Mouse (Mus musculus): Measurements from ENCODE around the gene Lpar4. TPM values are rescaled to one million over a fixed set of nuclear protein-coding genes. Genes with fewer than 3 reads are reported as not detected.

The Lpar4 gene
- total and polyA plus RNA-seq, 3 experiments: 0.25 TPM; not detected in 2

DNA sequence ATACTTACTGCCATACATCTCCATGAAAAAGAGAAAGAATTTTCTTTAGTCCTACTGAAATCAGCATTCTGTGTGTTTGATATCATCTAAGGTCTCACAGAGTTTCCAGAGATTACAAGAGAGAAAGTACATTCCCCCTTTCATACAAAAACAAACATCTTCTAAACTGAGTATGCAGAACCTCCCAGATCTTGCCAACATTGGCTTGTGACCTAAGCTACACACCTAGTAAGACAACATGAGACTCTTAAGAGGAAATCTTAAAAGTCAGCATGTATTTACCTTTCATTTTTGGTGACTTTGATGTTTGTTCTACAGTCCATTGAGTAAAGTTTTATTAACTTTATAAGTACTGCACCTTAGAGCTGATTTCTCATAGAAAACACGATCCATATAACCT lies 33.4 kb downstream of the Lpar4 start:
- dilution Hi-C loops (cut with MboI; ENCODE audit: extremely low pct_ligation_motif_present, extremely low pct_unique_long_range_greater_than_20kb, low sequenced_read_pairs): no loop called here
- Histone ChIP-seq H3K27me3 (replicated peaks) (no peaks in the 10 kb centered on the region), H3K4me3 (replicated peaks in 1 of 3; ENCODE audit: low read depth in 2 of 3, low read length in 2 of 3, poor library complexity in 1 of 3) (no peak overlapping the region), H3K9ac (ENCODE audit: insufficient read depth, low read depth) (no peak overlapping the region), H3K79me2 (replicated peaks; ENCODE audit: control insufficient read depth, extremely low read depth, insufficient read depth, poor library complexity, severe bottlenecking) (no peaks in the 10 kb centered on the region), H3K4me2 (ENCODE audit: insufficient read depth, low read depth, poor library complexity, severe bottlenecking) (no peak overlapping the region), H3K4me1 (ENCODE audit: control insufficient read depth in 1 of 2, insufficient read depth in 2 of 2) (no peaks in the 10 kb centered on the region), H3K36me3 (replicated peaks in 1 of 2; ENCODE audit: control insufficient read depth in 1 of 2, insufficient read depth in 1 of 2, low read length in 1 of 2) (no peaks in the 10 kb centered on the region), H3K27ac (ENCODE audit: insufficient read depth, low read depth) (no peak overlapping the region), H3K9me3 (replicated peaks; ENCODE audit: low read length) (no peaks in the 10 kb centered on the region)
- TF ChIP-seq NELFE (IDR thresholded peaks at IDR 0.05; ENCODE audit: low read depth, low read length) (no peak), GABPA (IDR thresholded peaks at IDR 0.05; ENCODE audit: insufficient replicate concordance, low read depth, low read length) (no peak), CTCF (conservative IDR thresholded peaks at IDR 0.05 in 1 of 2, IDR thresholded peaks at IDR 0.05 in 1 of 2; ENCODE audit: low read depth in 2 of 2, low read length in 2 of 2) (no peak)
- in situ Hi-C loops (cut with MboI; ENCODE audit: low pct_ligation_motif_present, low pct_unique_long_range_greater_than_20kb, low sequenced_read_pairs): no loop called here
- DNase-seq (ENCODE audit: extremely low read depth): no peak

DNA sequence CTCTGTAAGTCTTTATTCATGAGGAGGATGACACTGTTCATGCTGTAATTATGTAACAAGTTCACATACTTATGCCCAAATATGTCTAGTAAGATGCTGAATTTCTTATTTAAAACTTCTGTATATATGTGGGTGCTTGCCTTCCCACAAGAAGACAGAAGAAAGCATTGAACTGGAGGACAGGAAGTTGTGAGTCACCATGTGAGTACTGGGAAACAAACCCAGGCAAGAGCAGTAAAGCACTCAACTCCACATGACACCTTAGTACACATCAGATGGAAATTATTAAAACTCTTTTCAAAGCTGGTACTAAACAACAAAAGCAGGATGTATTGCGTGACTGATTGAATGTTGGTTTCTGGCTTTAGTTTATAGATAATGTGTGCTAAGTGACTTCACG lies 41.8 kb downstream of the Lpar4 start:
- no peak overlapping the region for H3K4me2 ChIP-seq (ENCODE audit: insufficient read depth, low read depth, poor library complexity, severe bottlenecking)
- H3K27me3 ChIP-seq (replicated peaks): no peaks in the 10 kb centered on the region
- H3K79me2 ChIP-seq (replicated peaks; ENCODE audit: control insufficient read depth, extremely low read depth, insufficient read depth, poor library complexity, severe bottlenecking): no peaks in the 10 kb centered on the region
- H3K4me1 ChIP-seq (ENCODE audit: control insufficient read depth in 1 of 2, insufficient read depth in 2 of 2): no peaks in the 10 kb centered on the region
- H3K27ac ChIP-seq (ENCODE audit: insufficient read depth, low read depth): no peak overlapping the region
- H3K4me3 ChIP-seq (replicated peaks in 1 of 3; ENCODE audit: low read depth in 2 of 3, low read length in 2 of 3, poor library complexity in 1 of 3): no peak overlapping the region
- H3K9me3 ChIP-seq (replicated peaks; ENCODE audit: low read length): no peaks in the 10 kb centered on the region
- dilution Hi-C loops (cut with MboI; ENCODE audit: extremely low pct_ligation_motif_present, extremely low pct_unique_long_range_greater_than_20kb, low sequenced_read_pairs): no loop called here
- no peak overlapping the region for H3K9ac ChIP-seq (ENCODE audit: insufficient read depth, low read depth)
- in situ Hi-C loops (cut with MboI; ENCODE audit: low pct_ligation_motif_present, low pct_unique_long_range_greater_than_20kb, low sequenced_read_pairs): no loop called here
- no peaks in the 10 kb centered on the region for H3K36me3 ChIP-seq (replicated peaks in 1 of 2; ENCODE audit: control insufficient read depth in 1 of 2, insufficient read depth in 1 of 2, low read length in 1 of 2)
- no peak for DNase-seq (ENCODE audit: extremely low read depth)
- TF ChIP-seq CHD1 (IDR thresholded peaks at IDR 0.05; ENCODE audit: low read depth, low read length): no peak
- no peak for TF ChIP-seq HCFC1 (IDR thresholded peaks at IDR 0.05; ENCODE audit: low read depth, low read length)
- no peak for TF ChIP-seq NELFE (IDR thresholded peaks at IDR 0.05; ENCODE audit: low read depth, low read length)
- no peak for TF ChIP-seq GABPA (IDR thresholded peaks at IDR 0.05; ENCODE audit: insufficient replicate concordance, low read depth, low read length)

DNA sequence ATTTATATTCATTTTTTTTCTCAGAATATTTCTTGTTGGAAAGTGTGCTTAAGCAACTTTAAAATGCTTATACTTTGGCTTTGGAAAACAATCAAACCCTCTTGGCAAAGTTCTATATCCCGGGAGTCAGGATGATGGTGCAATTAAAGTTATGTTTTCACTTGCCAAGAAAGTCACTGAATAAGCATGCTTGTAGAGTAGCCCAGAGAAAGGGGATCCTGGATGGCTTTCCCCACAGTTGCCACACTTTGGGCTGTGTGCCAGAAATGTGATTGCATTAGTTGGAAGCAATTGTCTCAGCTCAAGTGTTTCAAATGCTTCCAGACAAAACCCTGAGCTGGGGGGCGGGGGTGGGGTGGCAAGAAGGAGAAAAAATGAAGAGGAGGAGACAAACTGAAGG lies 43.9 kb downstream of the Lpar4 start:
- no peaks in the 10 kb centered on the region for H3K4me1 ChIP-seq (ENCODE audit: control insufficient read depth in 1 of 2, insufficient read depth in 2 of 2)
- H3K4me3 ChIP-seq (replicated peaks in 1 of 3; ENCODE audit: low read depth in 2 of 3, low read length in 2 of 3, poor library complexity in 1 of 3): no peak overlapping the region
- H3K36me3 ChIP-seq (replicated peaks in 1 of 2; ENCODE audit: control insufficient read depth in 1 of 2, insufficient read depth in 1 of 2, low read length in 1 of 2): no peaks in the 10 kb centered on the region
- no peaks in the 10 kb centered on the region for H3K79me2 ChIP-seq (replicated peaks; ENCODE audit: control insufficient read depth, extremely low read depth, insufficient read depth, poor library complexity, severe bottlenecking)
- no peaks in the 10 kb centered on the region for H3K9me3 ChIP-seq (replicated peaks; ENCODE audit: low read length)
- no peak overlapping the region for H3K4me2 ChIP-seq (ENCODE audit: insufficient read depth, low read depth, poor library complexity, severe bottlenecking)
- no peak overlapping the region for H3K9ac ChIP-seq (ENCODE audit: insufficient read depth, low read depth)
- in situ Hi-C loops (cut with MboI; ENCODE audit: low pct_ligation_motif_present, low pct_unique_long_range_greater_than_20kb, low sequenced_read_pairs): no loop called here
- no peak overlapping the region for H3K27ac ChIP-seq (ENCODE audit: insufficient read depth, low read depth)
- no peak for TF ChIP-seq EP300 (IDR thresholded peaks at IDR 0.05; ENCODE audit: low read length)
- TF ChIP-seq E2F4 (IDR thresholded peaks at IDR 0.05; ENCODE audit: insufficient replicate concordance, low read depth, low read length): no peak
- no peak for TF ChIP-seq TBP (conservative IDR thresholded peaks at IDR 0.05; ENCODE audit: low read depth, low read length)
- no peak for TF ChIP-seq SMC3 (IDR thresholded peaks at IDR 0.05; ENCODE audit: low read depth, low read length)
- TF ChIP-seq SIN3A (IDR thresholded peaks at IDR 0.05; ENCODE audit: low read length): no peak
- no peak for TF ChIP-seq NELFE (IDR thresholded peaks at IDR 0.05; ENCODE audit: low read depth, low read length)
- no peak for TF ChIP-seq ZC3H11A (IDR thresholded peaks at IDR 0.05; ENCODE audit: low read depth, low read length)
- no peak for TF ChIP-seq POLR2A (IDR thresholded peaks at IDR 0.05; ENCODE audit: low read depth, low read length)
- TF ChIP-seq RCOR1 (conservative IDR thresholded peaks at IDR 0.05; ENCODE audit: low read depth, low read length): no peak
- TF ChIP-seq USF1 (IDR thresholded peaks at IDR 0.05; ENCODE audit: low read depth, low read length): no peak
- no peak for TF ChIP-seq MAFK (IDR thresholded peaks at IDR 0.05; ENCODE audit: insufficient replicate concordance, low read length)
- no peaks in the 10 kb centered on the region for H3K27me3 ChIP-seq (replicated peaks)
- no peak for DNase-seq (ENCODE audit: extremely low read depth)
- dilution Hi-C loops (cut with MboI; ENCODE audit: extremely low pct_ligation_motif_present, extremely low pct_unique_long_range_greater_than_20kb, low sequenced_read_pairs): no loop called here

Other genes starting within 250 kb of the Lpar4 start
- not detected in 2 replicates for gene Rtl3, start 80.0 kb upstream of the Lpar4 start, total RNA-seq (2012; rRNA removed)
- gene Rtl3, start 80.0 kb upstream of the Lpar4 start, total RNA-seq (2014; rRNA removed): not detected in 2 replicates
- gene Rtl3, start 80.0 kb upstream of the Lpar4 start, polyA plus RNA-seq (2012; ENCODE audit: insufficient read length, low read depth): not detected in 2 replicates
- 8.3 and 9.0 TPM in 2 replicates for gene P2ry10, start 167.9 kb downstream of the Lpar4 start, total RNA-seq (2012; rRNA removed)
- 42.2 and 47.4 TPM in 2 replicates for gene P2ry10, start 167.9 kb downstream of the Lpar4 start, total RNA-seq (2014; rRNA removed)
- 9.0 and 9.7 TPM in 2 replicates for gene P2ry10, start 167.9 kb downstream of the Lpar4 start, polyA plus RNA-seq (2012; ENCODE audit: insufficient read length, low read depth)
- gene P2ry10b, start 228.3 kb downstream of the Lpar4 start, total RNA-seq (2012; rRNA removed): 1.0 and 1.2 TPM in 2 replicates
- gene P2ry10b, start 228.3 kb downstream of the Lpar4 start, total RNA-seq (2014; rRNA removed): 2.7 and 4.3 TPM in 2 replicates
- gene P2ry10b, start 228.3 kb downstream of the Lpar4 start, polyA plus RNA-seq (2012; ENCODE audit: insufficient read length, low read depth): 1.3 and 1.4 TPM in 2 replicates

Measured in CH12.LX (cell line).